Mouse (Mus musculus) testis, adult 2 months (tissue): ENCODE data around the gene Gpr1.

Source experiments
- CTCF ChIP-seq: fragments of 200-500 bp; IDR thresholded peaks from 2 replicates; pipeline ENCODE4 v1.5.1; 2012; ENCODE audit warnings: low read depth, mild to moderate bottlenecking, inconsistent platforms, low read length, moderate library complexity; ENCODE audit not compliant: control insufficient read depth, insufficient read depth, insufficient replicate concordance
- POLR2A ChIP-seq: fragments of 200-500 bp; IDR thresholded peaks from 2 replicates; pipeline ENCODE4 v1.6.1; 2012; ENCODE audit warnings: low read depth, mild to moderate bottlenecking, inconsistent platforms, low read length, moderate library complexity; ENCODE audit not compliant: control insufficient read depth

DNA sequence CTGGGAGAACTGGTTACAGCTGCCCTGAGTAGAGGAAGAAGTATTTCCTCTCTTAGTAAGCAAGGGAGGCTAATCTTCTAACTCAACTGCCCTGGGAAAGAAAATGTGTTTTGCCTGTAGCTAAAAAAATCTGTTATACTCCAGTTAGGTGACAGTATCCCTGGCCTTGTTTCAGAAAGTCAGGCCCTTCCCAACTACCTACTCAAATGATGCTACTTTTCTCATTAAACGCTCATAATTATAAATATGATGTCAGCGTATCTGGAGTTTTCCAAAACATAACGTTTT, at the start of gene Gpr1:
- TF ChIP-seq CTCF (no peak), POLR2A (no peak)
